Mouse (Mus musculus): ENCODE results near the gene Nos1ap.

- TF ChIP-seq CTCF (IDR thresholded peaks at IDR 0.05; ENCODE audit: borderline replicate concordance, insufficient read depth, low read depth, low read length): no peak
- no peak for TF ChIP-seq POLR2A (IDR thresholded peaks at IDR 0.05; ENCODE audit: borderline replicate concordance, insufficient read depth, low read length)
Measured at GRCm38 (mm10) chr1:170466099-170467009, 123.3 kb downstream of the Nos1ap start.

Data from cerebellum, adult 2 months (tissue).